Mouse (Mus musculus): Measurements from ENCODE around the gene Dcun1d3.

Dcun1d3 gene

DNA sequence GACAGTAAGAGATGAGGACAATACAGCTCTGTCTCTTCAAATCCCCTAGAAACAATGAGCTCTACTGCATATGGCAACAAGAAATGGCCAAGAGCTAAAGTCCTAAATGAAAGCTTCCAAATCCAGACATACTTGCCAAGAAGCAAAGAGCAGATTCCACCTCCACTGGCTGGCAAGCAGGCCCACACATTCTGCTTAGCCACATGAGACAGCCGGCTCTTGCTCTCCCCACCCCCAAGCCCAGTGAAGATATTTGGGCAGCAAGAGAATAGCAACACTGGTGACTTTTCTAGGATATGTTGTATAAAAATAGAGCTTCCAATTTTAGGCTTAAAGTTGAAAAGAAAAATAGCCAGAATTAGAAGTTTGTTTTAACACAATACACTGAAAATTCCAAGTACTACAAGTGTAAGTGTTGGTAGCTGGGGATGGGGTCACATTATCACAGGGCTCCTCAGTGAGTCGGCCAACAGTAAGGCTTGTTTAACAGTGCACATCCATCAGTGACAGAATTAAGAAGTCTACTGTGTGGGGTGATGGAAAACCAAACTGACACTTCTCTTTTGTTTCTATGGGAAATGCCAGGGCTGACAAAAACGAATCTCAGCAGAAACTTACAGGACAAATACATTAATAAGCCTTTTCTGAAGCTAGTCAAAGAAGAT, 20.2 kb downstream of the Dcun1d3 start:
- CTCF ChIA-PET, result interaction anchor here (0.6 kb wide), 1 partner anchor 924 kb away, joined by 6 read pairs; no protein-coding TSS in a partner anchor

GRCm38 (mm10) chr7:119873050-119873449, 23.0 kb downstream of the Dcun1d3 start:
- CTCF ChIA-PET, result no interaction called here

DNA sequence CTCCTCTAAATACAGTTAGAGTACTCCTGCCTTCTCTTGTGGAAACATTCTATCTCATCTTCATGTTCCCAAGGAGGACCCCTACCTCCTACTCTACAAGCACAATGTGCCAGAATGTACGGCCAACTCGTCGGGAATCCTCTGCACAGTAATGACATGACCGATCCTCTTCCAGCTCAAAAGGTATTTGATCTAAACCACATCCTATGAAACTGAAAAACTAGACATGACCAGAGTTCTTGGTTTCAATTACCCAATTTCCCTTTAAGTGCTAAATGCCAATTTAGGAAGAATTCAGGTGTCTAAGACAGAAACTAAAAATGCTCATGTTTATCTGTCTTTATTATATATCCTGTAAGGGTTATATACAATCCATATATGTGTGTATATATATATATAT, 23.9 kb downstream of the Dcun1d3 start:
- CTCF ChIA-PET, result no interaction called here

DNA sequence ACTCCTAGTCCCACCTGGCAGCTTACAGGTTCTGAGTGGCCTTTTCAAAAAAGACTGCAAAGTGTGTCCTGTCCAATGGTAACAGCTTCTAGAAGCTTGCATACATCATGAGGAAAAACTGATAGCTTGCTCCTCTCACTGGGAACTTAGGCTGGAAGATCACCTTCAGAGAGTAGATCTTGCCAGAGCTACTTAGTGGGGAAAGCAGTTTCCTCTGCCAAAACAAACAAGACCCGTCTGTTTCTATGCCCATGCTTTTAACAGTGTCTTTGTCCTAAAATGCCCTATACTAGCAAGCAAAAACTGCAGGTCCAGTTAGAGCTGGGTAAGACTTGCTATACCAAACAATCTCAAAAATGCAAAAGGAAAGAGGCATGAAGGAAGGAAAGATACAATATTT, 30.0 kb downstream of the Dcun1d3 start:
- CTCF ChIA-PET, result no interaction called here

DNA sequence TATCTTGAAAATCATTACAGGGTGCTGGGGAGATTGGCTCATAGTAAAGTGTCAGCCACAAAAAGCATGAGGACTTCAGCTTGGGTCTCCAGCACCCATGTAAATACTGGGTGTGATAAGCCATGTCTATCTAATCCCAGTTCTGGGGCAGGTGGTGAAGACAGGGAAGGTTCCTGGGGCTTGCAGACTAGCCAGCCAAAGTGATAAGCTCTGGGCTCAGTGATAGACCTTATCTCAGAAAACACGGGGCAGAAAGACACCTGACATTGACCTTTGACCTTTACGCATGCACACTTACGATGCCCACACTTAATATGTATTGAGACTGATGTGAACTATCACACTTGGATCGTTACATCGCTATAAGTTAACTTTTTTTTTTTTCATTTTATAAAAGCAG, 31.6 kb downstream of the Dcun1d3 start:
- CTCF ChIA-PET, result no interaction called here

DNA sequence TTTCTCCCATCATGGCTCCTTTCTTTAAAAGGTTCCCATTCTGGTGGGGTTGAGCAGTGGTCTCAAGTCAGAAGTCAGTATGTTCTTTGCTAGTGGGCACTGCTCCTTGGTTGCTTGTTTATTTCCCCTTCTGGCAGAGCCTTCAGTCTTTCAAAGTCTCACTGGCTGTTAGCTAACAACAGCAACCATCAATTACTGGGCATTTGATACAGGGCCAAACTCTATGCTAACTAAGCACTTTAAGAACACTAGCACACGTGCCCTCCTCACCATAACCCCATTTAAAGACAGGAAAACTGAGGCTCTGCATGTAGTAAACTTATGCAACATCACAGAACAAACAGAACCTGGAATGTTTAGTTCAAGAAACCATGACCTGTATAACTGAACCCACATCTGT, 33.9 kb downstream of the Dcun1d3 start:
- CTCF ChIA-PET, result interaction anchor here (0.5 kb wide), 1 partner anchor 24 kb away, joined by 3 read pairs; no protein-coding TSS in a partner anchor

GRCm38 (mm10) chr7:119861335-119862091, 34.6 kb downstream of the Dcun1d3 start:
- CTCF ChIA-PET, result no interaction called here

- CTCF ChIA-PET, result no interaction called here
Observed at GRCm38 (mm10) chr7:119860971-119861334, 35.1 kb downstream of the Dcun1d3 start.

- CTCF ChIA-PET, result no interaction called here
Observed at GRCm38 (mm10) chr7:119860554-119860953, 35.5 kb downstream of the Dcun1d3 start.

GRCm38 (mm10) chr7:119860116-119860515, 36.0 kb downstream of the Dcun1d3 start:
- CTCF ChIA-PET, result interaction anchor here (0.5 kb wide), 1 partner anchor 32 kb away, joined by 4 read pairs; no protein-coding TSS in a partner anchor

DNA sequence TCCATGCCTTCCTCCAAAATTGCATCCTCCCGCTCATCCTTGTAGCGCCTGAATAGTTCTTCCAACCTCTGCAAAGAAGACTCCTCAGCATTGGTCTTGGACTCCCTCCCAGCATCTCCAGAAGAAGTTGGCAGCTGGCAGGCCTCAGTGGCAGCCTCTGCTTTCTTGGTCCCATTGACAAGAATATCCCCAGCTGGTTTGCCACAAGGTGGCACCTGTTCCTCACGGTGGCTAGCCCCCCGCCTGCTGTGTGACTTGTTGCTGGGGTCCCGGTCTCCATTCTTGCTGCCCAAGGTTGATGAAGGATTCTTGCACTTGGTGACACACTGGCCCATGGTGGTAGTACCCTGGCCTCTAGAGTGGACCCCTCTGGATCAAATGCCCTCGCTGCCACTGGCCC, 36.6 kb downstream of the Dcun1d3 start:
- CTCF ChIA-PET, result no interaction called here

DNA sequence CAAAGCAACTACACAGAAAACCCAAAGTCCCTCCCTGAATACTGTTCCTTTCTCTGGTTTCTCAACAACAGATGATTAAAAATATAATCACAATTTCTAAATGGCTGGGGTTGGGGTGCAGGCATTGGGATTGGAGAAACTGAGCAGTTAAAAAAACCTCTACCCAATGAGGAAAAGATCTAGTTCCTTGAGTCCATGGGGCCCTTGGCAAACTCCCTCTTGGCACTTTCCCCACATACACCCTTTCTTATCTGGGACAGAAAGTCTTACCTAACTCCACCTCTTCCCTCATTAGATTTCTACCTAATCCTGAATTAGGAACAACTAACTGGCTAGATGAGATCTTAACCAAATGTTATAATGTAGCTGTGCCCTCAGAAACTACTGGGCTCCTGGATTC, 41.1 kb downstream of the Dcun1d3 start:
- CTCF ChIA-PET, result no interaction called here

DNA sequence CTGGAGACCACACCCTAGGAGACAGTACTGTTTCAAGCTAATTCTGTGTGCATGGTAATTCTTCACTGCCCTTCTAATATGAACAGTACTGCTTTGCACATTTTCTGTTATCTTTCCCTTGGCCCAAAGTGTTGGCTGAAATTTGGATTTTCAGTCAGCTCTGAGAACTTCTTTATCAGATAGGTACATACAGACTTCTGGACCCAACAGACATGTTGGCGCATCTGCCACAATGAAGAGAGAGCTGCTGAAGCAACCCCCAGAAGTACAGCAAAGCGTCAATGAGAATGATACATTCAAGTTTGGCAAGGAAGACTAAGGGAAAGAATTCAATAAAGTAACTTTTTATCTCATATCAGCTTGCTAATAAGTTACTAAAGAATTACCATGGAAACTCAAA, 41.7 kb downstream of the Dcun1d3 start:
- CTCF ChIA-PET, result no interaction called here

GRCm38 (mm10) chr7:119853186-119853585, 42.9 kb downstream of the Dcun1d3 start:
- CTCF ChIA-PET, result no interaction called here

- CTCF ChIA-PET, result no interaction called here
Observed at GRCm38 (mm10) chr7:119852494-119852893, 43.6 kb downstream of the Dcun1d3 start.

DNA sequence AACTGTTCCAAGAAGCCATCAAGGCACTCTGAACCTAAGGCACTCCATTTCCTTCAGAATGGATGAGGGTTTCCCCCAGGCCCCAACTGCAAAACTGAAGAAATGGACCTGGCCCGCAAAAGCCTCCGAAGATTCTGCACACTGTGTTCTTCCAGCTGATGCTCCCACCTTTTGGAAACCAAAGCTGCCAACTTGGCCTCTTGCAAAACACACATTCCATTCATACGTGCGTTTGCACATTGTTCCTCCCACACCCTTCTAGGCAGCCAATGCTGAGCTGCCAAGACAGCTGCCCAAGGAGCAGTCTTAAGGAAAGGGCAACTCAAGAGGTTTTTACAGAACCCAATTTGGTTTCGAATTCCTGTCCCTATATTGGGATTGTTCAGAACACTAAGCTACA, 45.4 kb downstream of the Dcun1d3 start:
- CTCF ChIA-PET, result interaction anchor here (0.6 kb wide), 1 partner anchor 38 kb away, joined by 5 read pairs; no protein-coding TSS in a partner anchor

GRCm38 (mm10) chr7:119849096-119849495, 47.0 kb downstream of the Dcun1d3 start:
- CTCF ChIA-PET, result interaction anchor here (0.6 to 0.7 kb wide), 2 partner anchors 483 to 543 kb away, joined by 3 to 11 read pairs; no protein-coding TSS in a partner anchor

DNA sequence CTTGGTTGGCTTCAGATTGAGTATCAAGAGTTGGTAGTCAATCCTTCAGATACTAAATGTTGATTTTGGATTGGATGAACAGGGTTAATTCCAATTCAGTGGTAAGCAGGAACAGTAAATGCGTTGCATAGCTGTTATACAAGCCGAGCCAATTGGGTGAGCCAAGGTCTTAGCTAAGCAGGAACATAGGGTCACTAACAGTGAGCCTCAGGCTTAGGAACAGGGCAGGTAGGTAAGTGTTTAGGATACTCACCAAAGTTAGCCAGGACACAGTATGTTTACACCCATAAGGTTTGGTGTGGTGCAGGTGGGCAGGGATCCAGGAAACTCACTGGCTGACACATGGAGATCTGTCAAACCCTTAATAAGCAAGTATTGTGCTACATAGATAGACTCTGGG, 48.7 kb downstream of the Dcun1d3 start:
- CTCF ChIA-PET, result no interaction called here

GRCm38 (mm10) chr7:119845541-119845940, 50.6 kb downstream of the Dcun1d3 start:
- CTCF ChIA-PET, result no interaction called here

DNA sequence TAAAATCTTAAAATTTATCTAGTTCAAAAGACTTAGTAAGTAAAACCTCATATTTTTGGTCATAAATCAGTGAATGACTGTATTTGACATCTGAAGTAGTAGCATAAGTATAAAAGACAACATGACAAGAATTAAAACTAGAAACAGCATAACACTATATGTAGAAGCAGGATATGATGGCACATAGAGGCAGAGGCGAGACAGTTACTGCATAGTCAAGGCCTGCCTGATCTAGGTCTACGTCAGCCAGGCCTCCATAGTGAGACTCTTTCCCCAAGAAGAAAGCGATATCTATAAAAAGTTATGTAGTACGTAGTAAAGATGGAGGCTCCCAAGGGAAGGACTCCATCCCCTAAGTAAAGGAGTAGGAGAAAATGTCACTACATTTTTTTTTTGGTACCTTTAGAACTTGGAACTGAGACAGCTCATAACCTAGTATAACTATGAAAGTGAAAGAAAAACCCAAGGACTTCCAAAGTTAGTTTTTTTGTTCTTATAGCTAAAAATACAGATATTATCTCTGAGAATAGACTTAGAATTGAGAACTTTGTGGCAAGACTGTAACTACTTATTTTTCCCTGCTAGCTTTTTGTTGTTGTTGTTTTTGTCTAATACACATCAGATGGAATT, 54.2 kb downstream of the Dcun1d3 start:
- CTCF ChIA-PET, result no interaction called here

- CTCF ChIA-PET, result no interaction called here
Observed at GRCm38 (mm10) chr7:119835996-119836777, 59.9 kb downstream of the Dcun1d3 start.

- CTCF ChIA-PET, result no interaction called here
Observed at GRCm38 (mm10) chr7:119835371-119835770, 60.7 kb downstream of the Dcun1d3 start.
